Mouse (Mus musculus) layer of hippocampus, adult 9-10 months (tissue): Measurements from ENCODE around the gene Rap2c.

Experiments used
- DNase-seq: peaks from one replicate; pipeline ENCODE4 v3.0.0; 2022; ENCODE audit warnings: low spot score

Gene Rap2c

DNA sequence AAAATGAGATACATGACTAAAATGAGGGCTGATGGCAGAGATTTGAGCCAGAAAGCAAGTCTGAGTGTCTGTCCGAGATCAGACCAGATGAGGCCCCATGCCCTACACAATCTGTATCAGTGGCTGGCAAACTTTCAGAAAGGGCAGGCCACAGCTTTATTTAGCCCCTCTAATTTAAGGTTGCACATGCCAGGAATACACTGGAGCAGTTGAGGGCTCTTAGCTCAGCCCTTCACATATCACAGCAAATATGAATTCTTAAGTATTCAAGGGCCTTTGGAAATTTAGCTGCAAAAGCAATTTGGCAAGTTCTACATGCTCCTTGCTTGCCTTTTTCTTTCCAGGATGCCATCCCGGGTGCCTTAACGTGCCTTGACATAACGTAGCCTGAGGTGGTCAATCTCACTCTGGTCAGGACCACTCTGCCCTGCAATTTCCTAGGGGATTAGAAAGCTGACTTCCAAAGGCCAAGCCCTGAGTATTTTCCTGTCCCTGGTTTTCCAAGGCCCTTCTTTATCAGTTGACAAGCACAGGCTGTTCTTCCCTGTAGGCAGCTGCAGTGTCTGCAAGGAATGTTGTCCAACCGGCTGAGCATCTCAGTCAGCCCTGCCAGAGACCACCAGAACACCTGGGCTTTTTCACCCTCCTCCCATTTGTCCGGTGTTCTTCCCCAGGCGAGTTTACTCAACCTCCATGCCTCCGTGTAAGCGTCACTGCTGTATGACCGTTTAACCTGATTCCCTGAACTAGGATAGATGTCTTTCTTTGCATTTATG, 49.5 kb downstream of the Rap2c start:
- DNase-seq: no peak

DNA sequence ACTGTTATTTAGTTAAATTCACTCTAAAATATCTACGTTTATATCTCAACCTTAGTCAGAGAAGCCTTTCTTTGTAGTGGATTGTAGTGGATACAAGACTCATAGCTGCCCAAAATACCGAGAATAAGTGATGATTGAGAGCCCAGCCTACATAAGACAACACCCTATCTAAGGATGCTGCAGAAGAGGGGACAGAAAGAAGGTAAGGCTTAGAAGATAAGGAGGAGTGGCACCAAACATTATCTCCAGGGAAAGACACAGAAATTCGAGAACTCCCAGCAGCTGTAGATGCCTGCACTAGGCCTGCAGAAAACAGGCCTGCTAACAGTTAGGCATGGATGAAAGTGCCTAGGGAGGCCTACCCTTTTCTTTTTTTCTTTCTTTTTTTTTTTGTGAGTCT, 52.7 kb downstream of the Rap2c start:
- no peak for DNase-seq

DNA sequence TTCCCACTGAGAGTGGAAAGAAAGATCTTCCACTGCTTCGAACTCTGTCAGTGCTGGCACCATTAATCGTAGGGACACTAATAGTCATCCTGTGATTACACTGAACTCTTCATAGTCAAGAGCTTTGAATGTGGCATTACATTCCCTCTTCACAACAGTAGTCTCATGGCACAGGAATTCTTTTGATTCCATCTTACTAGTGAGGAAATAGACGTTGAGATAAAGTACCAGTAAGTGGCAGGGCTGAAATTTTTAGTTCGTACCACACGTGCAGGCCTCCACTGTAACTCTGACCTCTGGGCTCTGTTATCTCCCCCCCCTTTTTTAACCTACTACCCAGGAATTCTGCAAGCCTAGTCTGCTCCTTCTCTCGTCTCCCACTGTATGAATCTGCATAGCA, 54.9 kb downstream of the Rap2c start:
- DNase-seq: no peak
